Mouse (Mus musculus): ENCODE measurements around the gene Ino80. TPM values are rescaled to one million over a fixed set of nuclear protein-coding genes. Genes with fewer than 3 reads are reported as not detected.

Ino80 gene
- total and polyA plus RNA-seq, 3 experiments: 10.6 to 17.8 (median 11.4) TPM

DNA sequence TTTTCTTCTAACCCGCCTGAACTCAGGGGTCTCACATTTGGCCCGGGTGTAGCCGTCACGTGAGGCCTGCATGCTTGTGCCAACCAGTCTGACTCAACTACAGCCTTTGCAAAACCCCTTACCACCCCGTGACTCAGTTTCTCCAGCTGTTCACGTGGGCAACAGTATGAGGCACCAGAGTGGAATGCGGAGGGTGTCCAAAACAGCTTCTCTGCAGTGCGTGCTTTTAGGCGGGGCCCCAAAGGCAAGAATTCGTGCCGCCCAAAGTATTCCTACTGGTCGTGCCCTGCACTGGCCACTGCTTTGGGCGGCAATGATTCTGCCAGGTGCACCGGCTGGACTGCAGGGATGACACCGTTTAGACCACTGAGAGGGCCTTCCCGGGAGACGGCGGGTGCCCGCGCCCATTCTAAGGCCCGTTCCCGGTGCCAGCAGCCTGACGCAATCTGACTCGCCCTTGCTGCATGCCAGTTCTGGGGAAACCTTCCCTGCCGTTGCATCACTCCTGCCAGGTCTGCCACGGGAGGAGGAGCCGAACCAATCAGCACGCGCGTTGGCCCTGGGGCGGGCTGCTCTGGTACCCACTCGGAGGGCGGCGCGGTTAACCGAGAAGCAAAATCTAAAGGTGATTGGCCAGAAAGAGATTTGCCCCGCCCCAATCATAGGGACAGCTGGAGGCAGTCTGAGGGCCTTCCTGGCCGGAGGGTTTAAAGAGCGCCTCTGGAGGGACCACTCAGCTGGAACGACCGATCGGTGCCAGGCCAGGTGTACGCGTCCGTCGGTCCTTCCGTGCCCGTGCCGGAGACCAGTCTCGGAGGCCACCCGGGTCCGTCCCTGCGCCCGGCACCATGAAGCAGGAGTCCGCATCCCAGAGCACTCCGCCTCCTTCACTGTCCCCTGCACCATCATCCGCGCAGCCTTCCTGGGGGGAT, 126.7 kb downstream of the Ino80 start, which contains the start of gene Chac1 (continued):
- no peak for TF ChIP-seq RAD21 (IDR thresholded peaks at IDR 0.05; ENCODE audit: low read depth, low read length)

DNA sequence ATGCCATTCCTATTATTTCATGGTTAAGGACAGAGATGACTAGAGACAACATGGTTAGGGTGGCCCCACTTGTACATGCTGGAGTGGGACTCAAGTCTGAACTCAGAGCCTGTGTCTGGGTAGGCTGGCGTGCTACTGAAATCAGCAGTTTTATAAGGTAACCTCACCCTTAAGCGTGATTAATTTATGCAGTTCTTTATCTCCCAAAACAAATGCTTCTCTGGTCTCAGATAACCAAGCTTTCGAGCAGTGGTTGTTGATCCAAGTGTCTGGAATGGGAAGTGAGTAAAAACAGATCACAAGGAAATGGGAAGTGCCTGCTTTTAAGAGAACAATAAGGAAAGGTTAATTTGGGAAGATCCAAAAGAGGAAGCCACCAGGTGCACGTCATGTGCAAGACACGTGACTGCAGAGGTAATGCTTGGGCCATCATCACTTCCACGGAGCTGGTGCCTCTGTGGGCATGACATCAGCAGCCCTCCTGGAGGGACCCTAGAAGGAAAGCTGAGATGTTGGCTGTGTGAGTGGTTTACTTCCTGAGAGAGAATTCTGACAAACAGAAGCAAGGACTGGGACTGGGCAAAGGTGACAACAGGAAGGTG, 132.8 kb downstream of the Ino80 start:
- TF ChIP-seq ZC3H11A (IDR thresholded peaks at IDR 0.05; ENCODE audit: low read depth, low read length) (no peak), BHLHE40 (IDR thresholded peaks at IDR 0.05; ENCODE audit: low read depth, low read length) (peak; percentile 84), MEF2A (IDR thresholded peaks at IDR 0.05; ENCODE audit: borderline replicate concordance, low read depth, low read length) (no peak), ZNF384 (IDR thresholded peaks at IDR 0.05; ENCODE audit: low read depth, low read length) (no peak), ETS1 (conservative IDR thresholded peaks at IDR 0.05; ENCODE audit: low read depth, low read length) (no peak)
- Histone ChIP-seq H3K9ac (ENCODE audit: insufficient read depth, low read depth) (no peak overlapping the region), H3K27me3 (replicated peaks) (no peaks in the 10 kb centered on the region), H3K4me2 (ENCODE audit: insufficient read depth, low read depth, poor library complexity, severe bottlenecking) (no peak overlapping the region), H3K9me3 (replicated peaks; ENCODE audit: low read length) (peaks cover 8% of the 10 kb centered on the region), H3K79me2 (replicated peaks; ENCODE audit: control insufficient read depth, extremely low read depth, insufficient read depth, poor library complexity, severe bottlenecking) (no peaks in the 10 kb centered on the region), H3K36me3 (replicated peaks in 1 of 2; ENCODE audit: control insufficient read depth in 1 of 2, insufficient read depth in 1 of 2, low read length in 1 of 2) (no peaks in the 10 kb centered on the region), H3K4me3 (replicated peaks in 1 of 3; ENCODE audit: low read depth in 2 of 3, low read length in 2 of 3, poor library complexity in 1 of 3) (no peak overlapping the region), H3K27ac (ENCODE audit: insufficient read depth, low read depth) (no peak overlapping the region), H3K4me1 (ENCODE audit: control insufficient read depth in 1 of 2, insufficient read depth in 2 of 2) (peaks cover 3 to 13% of the 10 kb centered on the region in 2 experiments; a peak in 3 of 4 replicates)
- dilution Hi-C loops (cut with MboI; ENCODE audit: extremely low pct_ligation_motif_present, extremely low pct_unique_long_range_greater_than_20kb, low sequenced_read_pairs) (no loop called here), in situ Hi-C loops (cut with MboI; ENCODE audit: low pct_ligation_motif_present, low pct_unique_long_range_greater_than_20kb, low sequenced_read_pairs) (no loop called here)
- no peak for DNase-seq (ENCODE audit: extremely low read depth)

DNA sequence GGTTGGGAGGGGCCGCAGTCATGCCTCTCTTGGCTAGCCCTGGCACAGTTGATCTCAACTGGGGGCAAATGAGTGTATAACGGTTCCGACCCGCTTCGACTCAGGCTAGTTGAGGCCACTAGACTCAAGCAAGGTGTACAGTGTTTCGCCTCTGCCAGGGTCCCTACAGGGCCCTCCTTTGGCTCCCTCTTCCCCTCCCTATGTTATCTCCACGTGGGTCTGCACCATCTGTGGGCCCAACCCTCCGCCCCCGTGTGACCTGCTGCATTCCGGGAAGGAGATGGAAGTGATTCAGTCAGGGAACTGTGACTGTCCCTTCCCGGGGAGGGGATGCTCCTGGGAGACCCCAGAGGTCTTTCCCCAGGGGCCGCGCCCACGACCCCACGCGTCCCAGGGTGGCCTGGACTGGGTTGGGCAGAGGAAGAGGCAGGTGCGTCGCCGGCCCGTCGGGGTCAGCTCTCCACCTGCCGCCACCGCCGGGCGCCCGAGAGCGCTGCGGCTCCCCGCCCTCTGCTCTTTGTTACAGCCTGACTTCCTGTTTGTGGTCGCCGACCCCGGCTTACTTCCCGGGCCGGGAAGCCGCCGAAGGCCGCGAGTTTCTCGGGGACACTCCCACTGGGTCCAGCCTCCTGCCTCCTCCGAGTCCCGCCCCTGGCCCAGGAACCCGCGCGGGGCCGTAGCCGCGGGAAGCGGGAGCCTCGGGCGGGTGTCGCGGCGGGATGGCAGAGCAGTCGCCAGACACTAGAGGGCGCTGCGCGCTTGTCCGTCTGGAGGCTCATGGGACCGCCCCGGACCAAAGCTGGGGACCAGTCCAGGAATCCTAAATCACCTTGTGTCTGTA, 139.8 kb downstream of the Ino80 start:
- Histone ChIP-seq H3K36me3 (replicated peaks in 1 of 2; ENCODE audit: control insufficient read depth in 1 of 2, insufficient read depth in 1 of 2, low read length in 1 of 2) (no peaks in the 10 kb centered on the region), H3K4me2 (ENCODE audit: insufficient read depth, low read depth, poor library complexity, severe bottlenecking) (peak overlapping the region; percentile 95), H3K9me3 (replicated peaks; ENCODE audit: low read length) (peaks cover 8% of the 10 kb centered on the region), H3K27me3 (replicated peaks) (peaks cover 3% of the 10 kb centered on the region), H3K4me1 (ENCODE audit: control insufficient read depth in 1 of 2, insufficient read depth in 2 of 2) (peaks cover 12 to 38% of the 10 kb centered on the region in 2 experiments), H3K79me2 (replicated peaks; ENCODE audit: control insufficient read depth, extremely low read depth, insufficient read depth, poor library complexity, severe bottlenecking) (no peaks in the 10 kb centered on the region), H3K27ac (ENCODE audit: insufficient read depth, low read depth) (no peak overlapping the region), H3K9ac (ENCODE audit: insufficient read depth, low read depth) (peak overlapping the region; percentile 58; the same call in 1 of the 2 replicates), H3K4me3 (replicated peaks in 1 of 3; ENCODE audit: low read depth in 2 of 3, low read length in 2 of 3, poor library complexity in 1 of 3) (peak overlapping the region; percentile 29 to 45 (median 40))
- peak; percentile 74 for DNase-seq (ENCODE audit: extremely low read depth)
- TF ChIP-seq MAZ (IDR thresholded peaks at IDR 0.05; ENCODE audit: low read depth, low read length) (no peak), TCF12 (IDR thresholded peaks at IDR 0.05; ENCODE audit: low read depth, low read length) (peak; percentile 41; the same call in 1 of the 2 replicates), BHLHE40 (IDR thresholded peaks at IDR 0.05; ENCODE audit: low read depth, low read length) (peak; percentile 28; the same call in 1 of the 2 replicates), MYC (IDR thresholded peaks at IDR 0.05; ENCODE audit: low read depth, low read length) (no peak), EP300 (IDR thresholded peaks at IDR 0.05; ENCODE audit: low read length) (no peak; the same call in 1 of the 2 replicates), CTCF (conservative IDR thresholded peaks at IDR 0.05 in 1 of 2, IDR thresholded peaks at IDR 0.05 in 1 of 2; ENCODE audit: low read depth in 2 of 2, low read length in 2 of 2) (peak; percentile 43 to 87; a peak in 2 of 4 replicates), NRF1 (IDR thresholded peaks at IDR 0.05; ENCODE audit: low read depth, low read length) (no peak; the same call in 1 of the 2 replicates), ZC3H11A (IDR thresholded peaks at IDR 0.05; ENCODE audit: low read depth, low read length) (0 out of 2 replicates have a peak, but pooled peaks have one; percentile 22), IRF4 (IDR thresholded peaks at IDR 0.05; ENCODE audit: low read depth, low read length) (peak; percentile 5; the same call in 1 of the 2 replicates), MAX (IDR thresholded peaks at IDR 0.05; ENCODE audit: low read length) (peak; percentile 9; the same call in 1 of the 2 replicates), POLR2A (IDR thresholded peaks at IDR 0.05; ENCODE audit: low read depth, low read length) (peak; percentile 33; the same call in 1 of the 2 replicates), RAD21 (IDR thresholded peaks at IDR 0.05; ENCODE audit: low read depth, low read length) (peak; percentile 78), ZKSCAN1 (IDR thresholded peaks at IDR 0.05; ENCODE audit: borderline replicate concordance, low read depth, low read length) (no peak), NELFE (IDR thresholded peaks at IDR 0.05; ENCODE audit: low read depth, low read length) (peak; percentile 44), USF1 (IDR thresholded peaks at IDR 0.05; ENCODE audit: low read depth, low read length) (no peak), RCOR1 (conservative IDR thresholded peaks at IDR 0.05; ENCODE audit: low read depth, low read length) (no peak), MEF2A (IDR thresholded peaks at IDR 0.05; ENCODE audit: borderline replicate concordance, low read depth, low read length) (no peak), ELF1 (IDR thresholded peaks at IDR 0.05; ENCODE audit: low read depth, low read length) (peak; percentile 80), SMC3 (IDR thresholded peaks at IDR 0.05; ENCODE audit: low read depth, low read length) (peak; percentile 67)
- dilution Hi-C loops (cut with MboI; ENCODE audit: extremely low pct_ligation_motif_present, extremely low pct_unique_long_range_greater_than_20kb, low sequenced_read_pairs): no loop called here
- in situ Hi-C loops (cut with MboI; ENCODE audit: low pct_ligation_motif_present, low pct_unique_long_range_greater_than_20kb, low sequenced_read_pairs): no loop called here
